Mouse (Mus musculus): Measurements from ENCODE around the gene Mrpl1.

The Mrpl1 gene

DNA sequence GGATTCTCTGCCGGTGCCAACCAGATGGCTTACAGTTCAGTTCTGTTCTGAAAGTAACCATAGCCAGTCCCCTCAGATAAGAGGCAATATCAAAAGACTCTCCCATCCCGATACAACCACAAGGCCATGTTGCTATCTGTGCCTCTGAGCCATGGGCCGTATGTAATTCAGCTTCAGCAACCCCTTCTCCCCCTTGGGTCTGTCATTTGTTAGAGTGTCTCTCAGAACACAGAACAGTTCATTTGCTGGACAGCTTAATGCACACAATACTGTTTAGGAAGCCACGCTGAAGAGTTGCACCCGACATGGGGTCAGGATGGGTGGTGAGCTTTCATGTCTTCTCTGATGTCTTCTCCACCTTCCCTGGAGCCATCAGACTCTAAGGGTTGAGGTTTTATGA, 100.3 kb downstream of the Mrpl1 start:
- DNase-seq (ENCODE audit: low spot score): no peak

DNA sequence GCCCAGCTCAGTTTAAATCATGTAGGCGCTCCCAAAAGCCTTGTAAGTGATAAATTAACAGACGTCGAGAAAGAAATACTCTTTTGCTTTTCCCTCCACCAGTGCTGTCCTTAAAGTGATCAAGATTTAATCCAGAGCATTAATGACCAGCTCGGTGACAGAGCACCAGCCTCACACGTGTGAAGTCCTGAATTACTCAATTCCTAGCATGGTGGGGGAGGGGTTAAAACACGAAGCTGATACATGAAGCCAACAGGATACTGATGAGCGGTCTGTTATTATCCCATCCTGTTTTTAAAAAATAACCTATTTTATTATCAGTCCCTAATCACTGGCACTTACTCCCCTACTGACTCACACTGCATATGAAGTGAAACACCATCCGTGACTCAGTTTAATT, 102.4 kb downstream of the Mrpl1 start:
- DNase-seq (ENCODE audit: low spot score): no peak

Data from MN1 (cell line).